Mouse (Mus musculus) CD4-positive, CD25-positive, alpha-beta regulatory T cell, adult 2 months (primary cell): ENCODE measurements around the gene Ttc25.
"Not testable (repeated sequence)": the region's sequence is repeated elsewhere in the genome, so short reads cannot be mapped to it uniquely, and the experiment has no call there.

ENCODE experiments used
- DNase-seq: peaks from one replicate; pipeline ENCODE4 v3.0.0-alpha.2; 2012; ENCODE audit warnings: low read depth, low spot score

The Ttc25 gene

DNA sequence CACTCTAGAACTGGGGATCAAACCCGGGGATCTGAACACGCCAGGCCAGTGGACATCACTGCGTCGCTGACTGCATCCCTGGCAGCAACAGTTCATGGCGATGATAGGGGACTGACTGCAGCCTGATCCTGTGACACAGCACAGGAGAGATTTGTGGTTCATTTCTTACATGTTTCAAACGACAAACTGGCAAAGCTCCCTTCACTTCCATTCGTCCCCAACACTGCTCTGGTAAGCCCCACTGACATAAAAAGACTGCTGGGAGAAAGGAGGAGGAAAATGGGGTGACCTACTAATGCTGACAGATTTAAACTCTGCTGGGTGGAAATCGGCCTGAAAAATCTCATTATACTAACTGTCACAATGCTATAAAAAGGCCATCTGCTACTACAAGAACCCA is 58.4 kb downstream of the Ttc25 start:
- DNase-seq: no peak

- no peak for DNase-seq
Observed at GRCm38 (mm10) chr11:100604321-100605005, 59.1 kb downstream of the Ttc25 start.

DNA sequence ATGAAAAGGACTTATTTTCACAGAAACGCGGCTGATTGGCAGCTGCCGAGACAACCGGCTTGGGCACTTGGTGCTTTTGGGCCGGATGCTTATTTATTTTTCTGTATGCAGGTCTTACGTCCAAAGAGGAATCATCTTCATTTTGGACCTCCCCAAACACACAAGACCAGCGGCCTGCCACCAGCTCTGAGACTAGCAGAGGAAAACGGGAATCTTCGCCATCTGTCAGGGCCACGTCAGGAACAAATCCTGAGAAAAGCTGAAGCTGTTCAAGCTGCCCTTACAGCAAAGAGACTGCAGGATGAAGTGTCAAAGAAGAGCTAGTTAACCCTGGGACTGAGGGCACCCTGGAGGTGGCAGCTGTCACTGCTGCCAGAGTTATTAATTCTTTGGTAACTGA is 60.0 kb downstream of the Ttc25 start:
- DNase-seq: no peak

DNA sequence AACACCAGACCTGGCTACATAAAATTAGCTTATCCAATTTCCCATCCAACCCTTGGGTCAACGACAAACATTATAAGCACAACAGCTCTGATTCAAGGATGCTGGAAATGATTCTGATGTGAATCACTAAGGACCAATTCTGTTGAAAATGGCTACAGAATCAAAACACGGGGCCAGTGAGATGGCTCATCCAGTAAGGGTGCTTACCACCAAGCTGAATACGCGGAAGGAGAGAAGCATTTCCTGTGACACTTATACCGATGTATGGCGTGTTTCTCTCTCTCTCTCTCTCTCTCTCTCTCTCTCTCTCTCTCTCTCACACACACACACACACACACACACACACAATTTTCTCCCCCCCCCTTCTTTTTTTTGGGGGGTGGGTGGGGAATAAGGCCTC is 61.7 kb downstream of the Ttc25 start:
- DNase-seq: peak; percentile 56

- DNase-seq: peak; percentile 76
Observed at GRCm38 (mm10) chr11:100608796-100609195, 63.4 kb downstream of the Ttc25 start.

DNA sequence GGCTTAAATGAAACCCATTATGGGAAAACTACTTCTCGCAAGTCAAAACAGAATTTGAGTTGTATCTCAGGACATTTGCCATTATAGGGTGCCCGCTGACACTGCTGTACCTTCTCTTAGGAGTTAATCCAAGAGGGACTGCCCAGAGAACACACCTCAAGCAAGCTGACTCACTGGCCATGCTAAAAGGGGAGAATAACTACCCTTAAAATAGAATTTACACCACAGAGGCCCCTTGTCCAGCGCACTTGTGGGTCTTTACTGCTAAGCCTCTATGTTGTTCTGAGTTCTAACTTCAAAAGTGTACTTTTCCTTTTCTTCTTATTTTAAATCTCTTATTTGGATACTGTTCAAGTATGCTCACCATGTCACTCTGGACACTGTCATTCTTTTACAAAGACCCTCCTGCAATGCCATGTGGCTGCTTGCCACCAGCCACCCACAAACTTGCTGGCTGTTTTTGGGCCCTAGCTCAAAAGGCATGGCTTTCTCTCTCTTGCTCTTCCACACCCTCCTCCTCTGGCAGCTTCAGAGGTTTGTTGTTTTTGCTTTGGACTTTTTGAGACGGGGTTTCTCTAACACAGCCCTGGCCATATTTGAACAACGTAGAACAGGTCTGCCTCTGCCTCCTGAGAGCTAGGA is 64.1 kb downstream of the Ttc25 start:
- no peak for DNase-seq

- peak; percentile 62 for DNase-seq
Observed at GRCm38 (mm10) chr11:100609997-100610680, 64.7 kb downstream of the Ttc25 start.

DNA sequence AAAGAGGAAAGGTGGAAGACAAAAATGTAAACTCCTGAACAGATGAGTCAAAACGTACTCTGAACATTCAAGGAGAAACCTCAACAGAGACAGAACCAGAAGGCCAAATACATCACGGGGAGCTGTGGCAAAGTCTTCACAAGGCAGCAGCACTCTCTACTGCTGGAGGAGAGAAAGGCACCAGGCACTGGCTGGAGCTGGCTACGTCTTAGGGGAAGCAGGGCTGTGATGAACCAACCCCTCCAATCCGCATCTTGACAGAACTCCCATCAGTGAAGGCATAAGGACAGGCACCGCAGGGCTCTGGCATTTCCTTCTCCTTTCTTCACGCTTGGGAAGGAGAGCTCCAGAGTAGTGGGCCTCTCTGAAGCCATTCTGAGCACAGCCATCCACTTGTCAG is 66.2 kb downstream of the Ttc25 start:
- peak; percentile 28 for DNase-seq

DNA sequence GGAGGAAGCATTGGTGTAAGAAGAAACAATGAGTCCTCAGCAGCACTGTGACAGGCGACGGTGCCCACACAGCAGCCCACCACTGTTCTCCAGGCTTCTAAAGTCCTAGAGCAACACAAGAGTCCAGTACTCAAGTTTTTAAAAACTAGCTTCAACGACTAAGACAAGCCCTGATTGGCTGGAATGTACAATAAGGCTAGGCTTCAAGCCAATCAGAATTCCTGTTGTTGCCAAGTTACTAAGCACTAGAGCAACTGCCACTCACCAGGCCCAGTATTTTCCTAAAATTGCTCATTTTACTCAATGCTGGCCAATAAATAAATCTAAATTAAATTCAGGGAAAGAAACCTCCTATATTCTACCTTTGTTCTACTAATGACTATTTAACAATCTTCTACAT is 67.8 kb downstream of the Ttc25 start:
- peak; percentile 28 for DNase-seq

GRCm38 (mm10) chr11:100616332-100616731 is 70.9 kb downstream of the Ttc25 start:
- DNase-seq: no peak

GRCm38 (mm10) chr11:100616836-100617235 is 71.4 kb downstream of the Ttc25 start:
- not testable (repeated sequence) for DNase-seq

- DNase-seq: no peak
Observed at GRCm38 (mm10) chr11:100617480-100617879, 72.1 kb downstream of the Ttc25 start.

DNA sequence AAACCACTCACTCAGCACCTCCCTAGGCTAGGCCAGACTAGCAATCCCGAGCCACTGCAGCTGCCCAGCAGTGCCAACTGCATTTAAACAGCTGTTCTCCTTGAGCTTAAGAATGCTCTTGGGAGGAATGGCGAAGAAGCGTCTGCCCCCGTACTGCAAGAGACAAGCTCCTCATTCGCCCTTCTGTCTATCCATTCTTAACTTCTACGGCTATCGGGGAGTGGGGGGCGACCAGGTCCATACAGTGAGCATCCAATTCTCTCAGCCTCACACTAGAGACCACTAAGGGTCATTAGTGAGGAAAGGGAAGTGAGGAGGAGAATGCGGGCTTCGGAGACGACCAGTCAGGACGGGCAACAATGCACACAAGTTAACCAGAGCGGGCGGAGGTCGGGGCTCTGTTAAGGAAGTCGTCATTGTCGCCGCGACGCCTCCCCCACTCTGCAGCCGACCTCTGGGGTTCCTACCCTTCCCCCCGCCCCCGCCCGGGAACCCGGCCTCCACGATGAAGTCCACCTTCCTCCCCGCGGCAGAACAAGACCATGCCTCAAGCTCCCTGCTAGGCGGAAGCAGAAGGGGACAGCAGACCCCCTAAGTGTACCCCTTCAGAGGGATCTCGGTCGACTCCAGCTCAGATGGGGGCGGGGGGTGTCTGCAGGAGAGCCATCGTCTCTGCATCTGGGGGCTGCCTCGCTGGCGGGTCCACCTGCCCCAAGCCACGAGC is 73.5 kb downstream of the Ttc25 start, which contains the start of gene Nkiras2:
TSS of gene Nkiras2 (plus strand) at position 484 of the 724 bp plus-strand sequence.
- peak; percentile 86 for DNase-seq

DNA sequence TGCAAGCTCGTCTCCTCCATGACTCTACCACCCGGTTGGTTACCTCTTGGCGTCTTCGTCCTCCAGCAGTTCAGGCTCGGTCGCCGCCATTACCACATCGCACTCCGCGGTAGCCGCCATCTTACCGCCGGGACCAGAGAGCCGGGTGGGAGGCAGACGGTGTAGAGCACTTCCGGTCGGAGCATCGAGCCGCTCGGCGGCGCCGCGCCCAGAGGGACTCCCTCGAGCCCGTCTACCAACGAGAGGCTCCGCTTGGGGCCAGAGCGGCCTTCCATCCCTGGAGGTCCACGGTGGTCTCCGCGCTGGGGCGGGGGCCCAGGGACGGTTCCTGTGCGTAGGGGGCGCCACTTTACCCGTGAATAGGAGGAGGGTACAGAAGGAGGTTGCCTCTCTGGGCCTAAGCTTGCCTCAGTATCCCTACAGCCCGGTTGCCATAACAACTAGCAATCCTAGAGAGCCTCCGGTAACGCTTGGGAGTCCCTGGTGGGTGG is 74.1 kb downstream of the Ttc25 start:
- DNase-seq: peak; percentile 95

DNA sequence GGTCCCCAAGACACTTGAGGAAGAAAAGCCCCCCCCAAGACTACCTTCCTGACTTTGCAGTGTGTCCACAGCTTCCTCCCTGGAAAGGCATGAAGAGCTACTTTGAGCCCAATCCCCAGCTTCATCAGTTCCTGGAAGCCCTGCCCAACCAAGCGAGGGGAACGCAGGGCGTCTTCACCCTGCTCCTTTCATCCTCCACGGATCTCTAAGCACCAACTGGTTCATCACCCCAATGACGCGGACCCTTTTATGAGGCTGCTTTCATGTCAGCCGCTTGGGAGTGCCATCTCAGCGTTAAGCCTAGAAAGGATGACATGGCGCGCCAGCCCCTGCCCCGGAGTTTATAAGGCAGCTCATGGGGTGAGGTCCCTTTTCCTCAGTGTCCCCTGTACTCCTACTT is 74.6 kb downstream of the Ttc25 start, which contains the start of gene Dnajc7:
TSS of gene Dnajc7 (minus strand) at position 187 of the 400 bp plus-strand sequence.
- peak; percentile 71 for DNase-seq
